Mouse (Mus musculus): ENCODE data around the gene 2410015M20Rik. TPM values are rescaled to one million over a fixed set of nuclear protein-coding genes. Genes with fewer than 3 reads are reported as not detected.

Gene 2410015M20Rik
- polyA plus RNA-seq, 1 experiment from 2014 or later = 220 TPM

DNA sequence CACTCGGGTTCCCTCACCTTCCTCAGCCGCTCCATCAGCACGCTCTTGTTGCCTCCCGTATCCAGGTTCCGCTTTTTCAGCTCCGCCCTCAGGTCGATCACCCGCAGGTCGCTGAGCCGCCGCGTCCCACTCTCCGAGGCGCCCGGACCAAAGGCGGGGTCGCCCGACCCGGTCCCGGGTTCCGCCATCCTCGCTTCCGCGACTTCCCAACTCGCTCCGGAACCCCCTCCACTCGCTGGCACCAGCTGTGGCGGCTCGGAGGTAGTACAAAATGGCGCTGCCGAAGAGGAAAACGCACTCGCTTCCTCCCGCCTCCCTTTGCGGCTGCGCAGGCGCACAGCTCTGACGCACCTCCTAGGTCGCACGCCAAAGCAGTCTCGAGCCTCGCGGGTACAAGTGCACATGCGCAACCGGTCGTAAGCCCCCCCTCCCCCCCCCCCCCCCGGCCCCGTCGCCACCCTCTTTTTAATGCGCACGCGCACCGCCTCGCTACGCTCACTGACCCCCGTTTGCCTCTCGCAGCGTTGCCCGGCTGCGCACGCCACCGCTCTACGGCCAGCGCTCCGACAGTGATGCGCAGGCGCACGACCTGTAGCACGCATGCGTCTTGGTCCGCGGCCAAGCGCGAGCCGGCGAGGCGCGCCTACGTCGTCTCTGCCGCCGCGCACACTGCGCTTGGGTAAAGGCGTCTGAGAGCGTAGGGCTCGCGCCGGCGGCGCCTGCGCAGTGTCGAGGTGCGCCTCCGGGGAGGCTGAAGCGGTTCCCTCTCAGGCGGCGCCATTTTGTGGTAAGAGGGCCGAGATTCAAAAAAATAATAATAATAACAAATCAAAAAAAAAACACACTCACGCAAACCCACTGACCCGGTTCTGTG, 25.1 kb downstream of the 2410015M20Rik start, which contains the start of the genes Safb2 and Safb:
Gene Safb2, minus strand, starts transcription at position 329 of the 874 bp plus-strand sequence.
Gene Safb, plus strand, starts transcription at position 569 of the 874 bp plus-strand sequence.
- Histone ChIP-seq H3K27ac (peak within 1 kb of the TSS; percentile 97), H3K27me3 (ENCODE audit: insufficient read depth, poor library complexity, severe bottlenecking) (no peaks in the 10 kb centered on the region), H3K4me1 (replicated peaks) (peaks cover 51% of the 10 kb centered on the region), H3K36me3 (peaks cover 73% of the 10 kb centered on the region), H3K4me3 (peak within 1 kb of the TSS; percentile 91), H3K9me3 (no peaks in the 10 kb centered on the region)
- DNase-seq (ENCODE audit: low spot score) = peak; percentile 100
- WGBS = under 1% methylated on average over 101 of the region's 101 CpGs

DNA sequence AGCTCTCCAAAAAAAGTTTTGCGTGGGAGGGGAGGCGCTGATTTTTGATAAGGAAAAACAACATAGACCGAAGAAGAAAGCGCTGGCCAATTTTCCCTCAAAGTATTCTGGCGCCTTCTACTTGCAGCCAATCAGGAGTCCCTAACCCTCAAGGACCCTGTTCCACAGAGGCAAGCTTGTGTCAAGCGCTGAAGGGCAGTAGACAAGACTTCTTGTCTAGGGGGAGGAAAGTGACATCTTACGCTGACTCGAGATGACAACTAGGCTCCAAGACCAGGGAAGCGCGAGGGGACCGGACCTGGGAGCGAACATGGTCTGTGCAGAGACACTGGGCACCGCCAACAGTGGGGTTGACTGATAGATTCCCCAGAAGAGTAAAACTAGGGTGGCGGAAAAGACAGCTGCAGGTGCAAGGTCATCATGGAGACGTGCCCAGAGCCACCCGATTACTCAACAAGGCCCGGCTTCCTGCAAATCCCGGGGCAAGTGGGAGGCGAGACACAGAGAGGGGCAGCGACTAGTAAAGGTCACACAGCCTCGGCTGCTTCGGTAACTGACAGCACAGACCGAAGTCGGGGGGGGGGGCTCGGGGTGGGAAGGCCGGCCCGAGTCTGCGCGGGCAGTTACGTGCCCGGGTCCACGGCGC, 25.8 kb downstream of the 2410015M20Rik start:
- Histone ChIP-seq H3K36me3 (peaks cover 73% of the 10 kb centered on the region), H3K4me1 (replicated peaks) (peaks cover 51% of the 10 kb centered on the region)

DNA sequence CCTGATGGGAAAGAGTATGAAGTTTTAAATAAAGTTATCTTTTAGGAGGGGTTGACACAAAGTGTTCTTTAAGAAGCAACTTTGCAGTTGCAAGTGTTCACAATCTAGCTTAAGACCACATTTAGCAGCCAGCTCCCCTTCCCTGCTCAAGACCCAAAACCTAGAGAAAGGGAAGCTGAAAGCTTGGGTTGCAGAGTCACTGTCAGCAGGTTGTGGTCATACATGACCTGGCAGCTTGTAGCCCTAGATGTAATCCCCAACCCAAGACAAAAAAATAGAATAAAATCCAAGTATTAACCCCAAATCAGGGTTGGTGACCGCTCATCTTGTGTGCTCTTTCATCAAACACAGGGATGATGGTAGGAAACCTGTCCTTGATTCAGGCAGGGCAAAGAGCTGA, 26.5 kb downstream of the 2410015M20Rik start:
- Histone ChIP-seq H3K27ac (peak overlapping the region; percentile 97), H3K27me3 (ENCODE audit: insufficient read depth, poor library complexity, severe bottlenecking) (no peaks in the 10 kb centered on the region), H3K4me3 (peak overlapping the region; percentile 91), H3K36me3 (peaks cover 73% of the 10 kb centered on the region), H3K4me1 (replicated peaks) (peaks cover 50% of the 10 kb centered on the region), H3K9me3 (no peaks in the 10 kb centered on the region)
- whole genome bisulfite sequencing = 80% methylated on average over 1 of the region's 1 CpGs
- DNase-seq (ENCODE audit: low spot score) = no peak

More for the DNA sequence above, 25.8 kb downstream of the 2410015M20Rik start:
- no peak for DNase-seq (ENCODE audit: low spot score)
- Histone ChIP-seq H3K9me3 (no peaks in the 10 kb centered on the region), H3K4me3 (peak overlapping the region; percentile 91), H3K27ac (peak overlapping the region; percentile 97), H3K27me3 (ENCODE audit: insufficient read depth, poor library complexity, severe bottlenecking) (no peaks in the 10 kb centered on the region)
- 5% methylated on average over 33 of the region's 33 CpGs for WGBS

- Histone ChIP-seq H3K9me3 (no peaks in the 10 kb centered on the region), H3K4me3 (no peak overlapping the region), H3K27ac (no peak overlapping the region), H3K4me1 (replicated peaks) (no peaks in the 10 kb centered on the region), H3K36me3 (peaks cover 96% of the 10 kb centered on the region), H3K27me3 (ENCODE audit: insufficient read depth, poor library complexity, severe bottlenecking) (no peaks in the 10 kb centered on the region)
- DNase-seq (ENCODE audit: low spot score) = no peak
- 94% methylated on average over 3 of the region's 3 CpGs for WGBS
Measured at GRCm38 (mm10) chr17:56572939-56573338, 36.6 kb downstream of the 2410015M20Rik start.

GRCm38 (mm10) chr17:56572154-56572553, 37.4 kb downstream of the 2410015M20Rik start:
- H3K27ac ChIP-seq = no peak overlapping the region
- 91% methylated on average over 1 of the region's 1 CpGs for whole genome bisulfite sequencing

GRCm38 (mm10) chr17:56570287-56570686, 39.3 kb downstream of the 2410015M20Rik start:
- no peak for DNase-seq (ENCODE audit: low spot score)
- no peaks in the 10 kb centered on the region for H3K27me3 ChIP-seq (ENCODE audit: insufficient read depth, poor library complexity, severe bottlenecking)
- no peak overlapping the region for H3K27ac ChIP-seq
- H3K4me3 ChIP-seq = no peak overlapping the region
- 89% methylated on average over 4 of the region's 4 CpGs for WGBS
- 0 out of 2 replicates have a peak, but pooled peaks cover 2% of the 10 kb centered on the region for H3K4me1 ChIP-seq (replicated peaks)
- H3K36me3 ChIP-seq = peaks cover 99% of the 10 kb centered on the region
- no peaks in the 10 kb centered on the region for H3K9me3 ChIP-seq

More at GRCm38 (mm10) chr17:56572154-56572553, 37.4 kb downstream of the 2410015M20Rik start:
- H3K27me3 ChIP-seq (ENCODE audit: insufficient read depth, poor library complexity, severe bottlenecking) = no peaks in the 10 kb centered on the region
- peaks cover 96% of the 10 kb centered on the region for H3K36me3 ChIP-seq
- no peaks in the 10 kb centered on the region for H3K4me1 ChIP-seq (replicated peaks)
- no peak overlapping the region for H3K4me3 ChIP-seq
- H3K9me3 ChIP-seq = no peaks in the 10 kb centered on the region
- no peak for DNase-seq (ENCODE audit: low spot score)

- 0 out of 2 replicates have a peak, but pooled peaks cover 2% of the 10 kb centered on the region for H3K4me1 ChIP-seq (replicated peaks)
- DNase-seq (ENCODE audit: low spot score) = no peak
- H3K27ac ChIP-seq = no peak overlapping the region
- no peaks in the 10 kb centered on the region for H3K9me3 ChIP-seq
- peaks cover 100% of the 10 kb centered on the region for H3K36me3 ChIP-seq
- H3K4me3 ChIP-seq = no peak overlapping the region
- 95% methylated on average over 4 of the region's 4 CpGs for WGBS
- no peaks in the 10 kb centered on the region for H3K27me3 ChIP-seq (ENCODE audit: insufficient read depth, poor library complexity, severe bottlenecking)
Measured at GRCm38 (mm10) chr17:56567370-56567769, 42.2 kb downstream of the 2410015M20Rik start.

GRCm38 (mm10) chr17:56566918-56567317, 42.7 kb downstream of the 2410015M20Rik start:
- Histone ChIP-seq H3K4me3 (no peak overlapping the region), H3K36me3 (peaks cover 100% of the 10 kb centered on the region), H3K27me3 (ENCODE audit: insufficient read depth, poor library complexity, severe bottlenecking) (no peaks in the 10 kb centered on the region), H3K27ac (no peak overlapping the region), H3K9me3 (no peaks in the 10 kb centered on the region), H3K4me1 (replicated peaks) (0 out of 2 replicates have a peak, but pooled peaks cover 2% of the 10 kb centered on the region)
- no peak for DNase-seq (ENCODE audit: low spot score)
- WGBS = 90% methylated on average over 5 of the region's 5 CpGs

DNA sequence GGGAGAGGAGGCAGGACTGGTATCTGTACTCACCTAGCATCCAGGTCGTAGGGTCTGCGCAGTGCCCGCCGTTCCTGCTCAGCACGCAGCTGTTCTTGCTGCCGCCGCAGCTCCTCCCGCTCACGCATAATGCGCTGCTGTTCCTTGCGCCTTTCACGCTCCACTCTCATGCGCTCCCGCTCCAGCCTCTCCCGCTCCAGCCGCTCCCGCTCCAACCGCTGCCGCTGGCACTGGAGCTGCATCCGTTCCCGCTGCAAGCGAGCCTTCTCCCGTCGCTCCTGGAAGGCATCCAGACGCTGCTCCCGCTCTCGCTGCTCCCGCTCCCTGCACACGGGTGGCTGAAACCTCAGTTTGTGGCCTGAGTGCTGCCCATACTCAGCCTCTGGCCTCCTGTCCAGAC, 43.3 kb downstream of the 2410015M20Rik start:
- DNase-seq (ENCODE audit: low spot score) = no peak
- WGBS = 95% methylated on average over 29 of the region's 29 CpGs
- peaks cover 100% of the 10 kb centered on the region for H3K36me3 ChIP-seq
- no peaks in the 10 kb centered on the region for H3K27me3 ChIP-seq (ENCODE audit: insufficient read depth, poor library complexity, severe bottlenecking)
- 0 out of 2 replicates have a peak, but pooled peaks cover 2% of the 10 kb centered on the region for H3K4me1 ChIP-seq (replicated peaks)
- H3K27ac ChIP-seq = no peak overlapping the region
- no peak overlapping the region for H3K4me3 ChIP-seq
- no peaks in the 10 kb centered on the region for H3K9me3 ChIP-seq

- WGBS = 93% methylated on average over 2 of the region's 2 CpGs
- Histone ChIP-seq H3K27me3 (ENCODE audit: insufficient read depth, poor library complexity, severe bottlenecking) (no peaks in the 10 kb centered on the region), H3K9me3 (no peaks in the 10 kb centered on the region), H3K27ac (no peak overlapping the region), H3K36me3 (peaks cover 67% of the 10 kb centered on the region), H3K4me1 (replicated peaks) (0 out of 2 replicates have a peak, but pooled peaks cover 2% of the 10 kb centered on the region), H3K4me3 (no peak overlapping the region)
- DNase-seq (ENCODE audit: low spot score) = no peak
Measured at GRCm38 (mm10) chr17:56561866-56562265, 47.7 kb downstream of the 2410015M20Rik start.

GRCm38 (mm10) chr17:56560131-56560530, 49.4 kb downstream of the 2410015M20Rik start:
- H3K4me1 ChIP-seq (replicated peaks) = no peaks in the 10 kb centered on the region
- peaks cover 49% of the 10 kb centered on the region for H3K36me3 ChIP-seq
- 83% methylated on average over 1 of the region's 1 CpGs for WGBS
- no peak overlapping the region for H3K4me3 ChIP-seq
- H3K27ac ChIP-seq = no peak overlapping the region
- DNase-seq (ENCODE audit: low spot score) = no peak
- no peaks in the 10 kb centered on the region for H3K27me3 ChIP-seq (ENCODE audit: insufficient read depth, poor library complexity, severe bottlenecking)
- no peaks in the 10 kb centered on the region for H3K9me3 ChIP-seq

- no peak for DNase-seq (ENCODE audit: low spot score)
- Histone ChIP-seq H3K9me3 (no peaks in the 10 kb centered on the region), H3K4me3 (no peak overlapping the region), H3K27me3 (ENCODE audit: insufficient read depth, poor library complexity, severe bottlenecking) (no peaks in the 10 kb centered on the region), H3K4me1 (replicated peaks) (0 out of 2 replicates have a peak, but pooled peaks cover 1% of the 10 kb centered on the region), H3K36me3 (peaks cover 42% of the 10 kb centered on the region), H3K27ac (no peak overlapping the region)
- 79% methylated on average over 3 of the region's 3 CpGs for WGBS
Measured at GRCm38 (mm10) chr17:56559386-56559785, 50.2 kb downstream of the 2410015M20Rik start.

Measured in hindbrain, embryonic 10.5 days (tissue).